Mouse (Mus musculus) spleen, adult 2 months (tissue): ENCODE data around the gene Dnajc7. TPM values are rescaled to one million over a fixed set of nuclear protein-coding genes. Genes with fewer than 3 reads are reported as not detected.

Experiments
- DNase-seq, 2 experiments: peaks; one replicate each; pipeline versions ENCODE4 v3.0.0 to v3.0.0-alpha.2; 2012 to 2021; ENCODE audit warnings: low spot score in 2 of 2, low read depth in 1 of 2
- H3K27ac ChIP-seq: fragments of 200-500 bp; 2 replicates; pipeline ENCODE4 v1.5.1; 2012; ENCODE audit warnings: low read length, inconsistent platforms; ENCODE audit not compliant: insufficient read depth
- H3K27me3 ChIP-seq: fragments of 200-500 bp; 2 replicates; pipeline ENCODE4 v1.6.1; 2012; ENCODE audit warnings: mild to moderate bottlenecking, moderate library complexity, low read length, inconsistent platforms; ENCODE audit not compliant: control insufficient read depth, insufficient read depth
- H3K36me3 ChIP-seq: fragments of 200-500 bp; 2 replicates; pipeline ENCODE4 v1.6.1; 2012; ENCODE audit warnings: mild to moderate bottlenecking, low read length, inconsistent platforms; ENCODE audit not compliant: control insufficient read depth, insufficient read depth
- H3K4me1 ChIP-seq: fragments of 200-500 bp; 2 replicates; pipeline ENCODE4 v1.6.1; 2011; ENCODE audit warnings: inconsistent platforms; ENCODE audit not compliant: control insufficient read depth, insufficient read depth, insufficient read length
- H3K4me3 ChIP-seq: fragments of 200-500 bp; 2 replicates; pipeline ENCODE4 v1.5.1; 2011; ENCODE audit warnings: mild to moderate bottlenecking, inconsistent platforms; ENCODE audit not compliant: insufficient read depth, insufficient read length; ENCODE audit errors: extremely low read depth
- CTCF ChIP-seq: fragments of 200-500 bp; IDR thresholded peaks from 2 replicates; pipeline ENCODE4 v1.5.1; 2011; ENCODE audit warnings: mild to moderate bottlenecking, inconsistent platforms; ENCODE audit not compliant: insufficient read depth, insufficient read length, insufficient replicate concordance; ENCODE audit errors: extremely low read depth
- POLR2A ChIP-seq: fragments of 200-500 bp; IDR thresholded peaks from 2 replicates; pipeline ENCODE4 v1.6.1; 2011; ENCODE audit warnings: low read depth, low read length, inconsistent platforms
- WGBS: fragments of 180-500 bp; shearing (Covaris S2); methylation state at CpG from one replicate; pipeline ENCODE4 v1.1.7; 2018; 5-methylcytosine and 5-hydroxymethylcytosine counted together
- polyA plus RNA-seq: library from polyadenylated mRNA; depleted of rRNA; stranded (reverse); fragments of >200 nt; gene quantifications from 2 replicates; pipeline ENCODE4 v1.2.3, GENCODE M21; 2012

Dnajc7 gene
- polyA plus RNA-seq, 1 experiment = 53.7 TPM

GRCm38 (mm10) chr11:100574708-100575483, 45.1 kb downstream of the Dnajc7 start, which contains the start of gene Cnp:
TSS of gene Cnp (plus strand) at chr11:100574904.
- peak; percentile 69 to 89 for DNase-seq
- Histone ChIP-seq H3K27ac (peak within 1 kb of the TSS; percentile 99), H3K4me1 (peaks cover 39% of the 10 kb centered on the region), H3K4me3 (peak within 1 kb of the TSS; percentile 96), H3K36me3 (peaks cover 20% of the 10 kb centered on the region), H3K27me3 (no peaks in the 10 kb centered on the region)
- WGBS = under 1% methylated on average over 47 of the region's 47 CpGs
- TF ChIP-seq CTCF (no peak), POLR2A (peak; percentile 86)

DNA sequence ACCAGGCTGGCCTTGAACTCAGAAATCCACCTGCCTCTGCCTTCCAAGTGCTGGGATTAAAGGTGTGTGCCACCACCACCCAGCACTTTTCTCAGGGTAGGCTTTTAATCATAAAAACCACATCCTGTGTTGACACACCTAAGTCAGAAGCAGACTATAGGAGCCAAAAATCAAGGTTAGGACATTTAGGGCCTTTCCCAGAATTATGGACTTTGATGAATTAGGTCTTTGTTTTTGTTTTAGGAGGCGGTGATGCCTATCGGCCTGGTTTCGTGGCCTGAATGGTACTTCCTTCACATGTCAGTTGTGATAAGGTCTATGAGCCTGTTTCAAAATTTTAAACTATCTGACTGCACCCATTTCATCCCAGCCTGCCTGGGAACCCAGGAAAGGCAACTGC, 45.8 kb downstream of the Dnajc7 start:
- Histone ChIP-seq H3K27ac (peak overlapping the region; percentile 99), H3K4me3 (peak overlapping the region; percentile 96; the same call in 1 of the 2 replicates), H3K4me1 (peaks cover 35% of the 10 kb centered on the region), H3K27me3 (no peaks in the 10 kb centered on the region), H3K36me3 (peaks cover 15% of the 10 kb centered on the region)
- 26% methylated on average over 3 of the region's 3 CpGs for WGBS
- TF ChIP-seq POLR2A = no peak
- no peak for TF ChIP-seq CTCF
- DNase-seq = no peak

GRCm38 (mm10) chr11:100571202-100571567, 48.8 kb downstream of the Dnajc7 start:
- TF ChIP-seq POLR2A = no peak
- no peak for TF ChIP-seq CTCF
- H3K36me3 ChIP-seq = peaks cover 3% of the 10 kb centered on the region
- no peak for DNase-seq
- no peaks in the 10 kb centered on the region for H3K27me3 ChIP-seq
- 14% methylated on average over 16 of the region's 16 CpGs for WGBS
- H3K4me1 ChIP-seq = peaks cover 14% of the 10 kb centered on the region
- peak overlapping the region; percentile 14; the same call in 1 of the 2 replicates for H3K4me3 ChIP-seq
- peak overlapping the region; percentile 58 for H3K27ac ChIP-seq

GRCm38 (mm10) chr11:100570430-100571201, 49.4 kb downstream of the Dnajc7 start:
- peak; percentile 82; the same call in 1 of the 2 replicates for TF ChIP-seq CTCF
- TF ChIP-seq POLR2A = no peak
- 0 out of 2 replicates have a peak overlapping the region, but pooled peaks have one; percentile 15 for H3K27ac ChIP-seq
- H3K36me3 ChIP-seq = no peaks in the 10 kb centered on the region
- H3K27me3 ChIP-seq = no peaks in the 10 kb centered on the region
- 7% methylated on average over 8 of the region's 8 CpGs for WGBS
- peak overlapping the region; percentile 14; the same call in 1 of the 2 replicates for H3K4me3 ChIP-seq
- H3K4me1 ChIP-seq = peaks cover 11% of the 10 kb centered on the region; the same call in 1 of the 2 replicates
- DNase-seq = peak in 1 of 2 experiments; percentile 67

GRCm38 (mm10) chr11:100569789-100570188, 50.2 kb downstream of the Dnajc7 start:
- TF ChIP-seq CTCF = no peak
- TF ChIP-seq POLR2A = no peak

GRCm38 (mm10) chr11:100568692-100569091, 51.3 kb downstream of the Dnajc7 start:
- Histone ChIP-seq H3K4me1 (peaks cover 11% of the 10 kb centered on the region; the same call in 1 of the 2 replicates), H3K36me3 (no peaks in the 10 kb centered on the region), H3K27me3 (no peaks in the 10 kb centered on the region), H3K4me3 (no peak overlapping the region), H3K27ac (no peak overlapping the region)
- no peak for TF ChIP-seq CTCF
- TF ChIP-seq POLR2A = no peak
- no peak for DNase-seq
- WGBS = 92% methylated on average over 8 of the region's 8 CpGs

More at GRCm38 (mm10) chr11:100569789-100570188, 50.2 kb downstream of the Dnajc7 start:
- Histone ChIP-seq H3K27me3 (no peaks in the 10 kb centered on the region), H3K4me3 (no peak overlapping the region), H3K27ac (no peak overlapping the region), H3K4me1 (peaks cover 11% of the 10 kb centered on the region; the same call in 1 of the 2 replicates), H3K36me3 (no peaks in the 10 kb centered on the region)
- no peak for DNase-seq
- WGBS = 66% methylated on average over 9 of the region's 9 CpGs

- Histone ChIP-seq H3K36me3 (no peaks in the 10 kb centered on the region), H3K27me3 (no peaks in the 10 kb centered on the region), H3K27ac (no peak overlapping the region), H3K4me3 (no peak overlapping the region), H3K4me1 (peaks cover 11% of the 10 kb centered on the region; the same call in 1 of the 2 replicates)
- TF ChIP-seq CTCF (no peak), POLR2A (no peak)
- DNase-seq = no peak
- 17% methylated on average over 9 of the region's 9 CpGs for WGBS
These were observed 52.1 kb downstream of the Dnajc7 start for GRCm38 (mm10) chr11:100567815-100568245.
